Mouse (Mus musculus) neural tube, embryonic 13.5 days (tissue): Measurements from ENCODE around the gene Lmnb2. TPM values are rescaled to one million over a fixed set of nuclear protein-coding genes. Genes with fewer than 3 reads are reported as not detected.

Source experiments
- ATAC-seq: fragments of 200-750 bp; cut with Nextera tagmentation; 2 replicates; pipeline ENCODE4 v1.8.0; 2017; ENCODE audit warnings: low read depth, mild to moderate bottlenecking, moderate TSS enrichment, moderate library complexity
- H3K27ac ChIP-seq: fragments of 300-500 bp; sonication (generic); replicated peaks from 2 replicates; pipeline ENCODE4 v1.5.1; 2015; ENCODE audit warnings: moderate library complexity, mild to moderate bottlenecking, inconsistent platforms
- H3K27me3 ChIP-seq: fragments of 300-500 bp; sonication (generic); 2 replicates; pipeline ENCODE4 v1.6.1; 2015; ENCODE audit warnings: mild to moderate bottlenecking, inconsistent platforms
- H3K36me3 ChIP-seq: fragments of 300-500 bp; sonication (generic); 2 replicates; pipeline ENCODE4 v1.6.1; 2015; ENCODE audit warnings: mild to moderate bottlenecking, inconsistent platforms
- H3K4me1 ChIP-seq: fragments of 300-500 bp; sonication (generic); replicated peaks from 2 replicates; pipeline ENCODE4 v1.6.1; 2015; ENCODE audit warnings: inconsistent platforms
- H3K4me2 ChIP-seq: fragments of 300-500 bp; sonication (generic); 2 replicates; pipeline ENCODE4 v1.6.1; 2015; ENCODE audit warnings: inconsistent platforms, mild to moderate bottlenecking, moderate library complexity
- H3K4me3 ChIP-seq: fragments of 300-500 bp; sonication (generic); 2 replicates; pipeline ENCODE4 v1.5.1; 2015; ENCODE audit warnings: mild to moderate bottlenecking, inconsistent platforms
- H3K9ac ChIP-seq: fragments of 300-500 bp; sonication (generic); 2 replicates; pipeline ENCODE4 v1.6.1; 2015; ENCODE audit warnings: moderate library complexity, mild to moderate bottlenecking, inconsistent platforms
- H3K9me3 ChIP-seq: fragments of 300-500 bp; sonication (generic); 2 replicates; pipeline ENCODE4 v1.6.1; 2016; ENCODE audit warnings: inconsistent platforms
- WGBS: fragments of 180-500 bp; shearing (Covaris S2); methylation state at CpG from one replicate; pipeline ENCODE4 v1.1.7; 2015; 5-methylcytosine and 5-hydroxymethylcytosine counted together
- polyA plus RNA-seq: library from polyadenylated mRNA; unstranded; fragments of >200 nt; fragmentation: Nextera tagmentation; extraction: Ambion mirVana; gene quantifications from 2 replicates; pipeline ENCODE4 v1.2.1, GENCODE M21; 2015

Gene Lmnb2
- polyA plus RNA-seq, 1 experiment from 2014 or later, result 38.3 TPM

- no peaks in the 10 kb centered on the region for H3K9me3 ChIP-seq
- H3K4me1 ChIP-seq, result peaks cover under 1% of the 10 kb centered on the region; the same call in 1 of the 2 replicates
- peak; percentile 41; the same call in 1 of the 2 replicates for ATAC-seq
- H3K4me3 ChIP-seq, result no peak overlapping the region
- H3K27me3 ChIP-seq, result no peaks in the 10 kb centered on the region
- no peak overlapping the region for H3K9ac ChIP-seq
- H3K36me3 ChIP-seq, result no peaks in the 10 kb centered on the region
- H3K27ac ChIP-seq, result 0 out of 2 replicates have a peak overlapping the region, but pooled peaks have one; percentile 28
- no peak overlapping the region for H3K4me2 ChIP-seq
- WGBS, result 22% methylated on average over 9 of the region's 9 CpGs
Measured at GRCm38 (mm10) chr10:80955536-80955935, 37.5 kb upstream of the Lmnb2 start.

- Histone ChIP-seq H3K36me3 (no peaks in the 10 kb centered on the region), H3K4me3 (no peak overlapping the region), H3K4me1 (no peaks in the 10 kb centered on the region; the same call in 1 of the 2 replicates), H3K9ac (no peak overlapping the region), H3K27me3 (no peaks in the 10 kb centered on the region), H3K4me2 (no peak overlapping the region), H3K9me3 (no peaks in the 10 kb centered on the region), H3K27ac (no peak overlapping the region)
- peak; percentile 10; the same call in 1 of the 2 replicates for ATAC-seq
- WGBS, result 76% methylated on average over 6 of the region's 6 CpGs
Measured at GRCm38 (mm10) chr10:80954843-80955242, 36.8 kb upstream of the Lmnb2 start.

GRCm38 (mm10) chr10:80954415-80954814 lies 36.4 kb upstream of the Lmnb2 start:
- WGBS, result 76% methylated on average over 13 of the region's 13 CpGs
- no peak overlapping the region for H3K4me2 ChIP-seq
- no peak overlapping the region for H3K27ac ChIP-seq
- no peak overlapping the region for H3K4me3 ChIP-seq
- no peaks in the 10 kb centered on the region for H3K9me3 ChIP-seq
- no peak overlapping the region for H3K9ac ChIP-seq
- H3K4me1 ChIP-seq, result no peaks in the 10 kb centered on the region; the same call in 1 of the 2 replicates
- no peak for ATAC-seq
- no peaks in the 10 kb centered on the region for H3K36me3 ChIP-seq
- H3K27me3 ChIP-seq, result no peaks in the 10 kb centered on the region

DNA sequence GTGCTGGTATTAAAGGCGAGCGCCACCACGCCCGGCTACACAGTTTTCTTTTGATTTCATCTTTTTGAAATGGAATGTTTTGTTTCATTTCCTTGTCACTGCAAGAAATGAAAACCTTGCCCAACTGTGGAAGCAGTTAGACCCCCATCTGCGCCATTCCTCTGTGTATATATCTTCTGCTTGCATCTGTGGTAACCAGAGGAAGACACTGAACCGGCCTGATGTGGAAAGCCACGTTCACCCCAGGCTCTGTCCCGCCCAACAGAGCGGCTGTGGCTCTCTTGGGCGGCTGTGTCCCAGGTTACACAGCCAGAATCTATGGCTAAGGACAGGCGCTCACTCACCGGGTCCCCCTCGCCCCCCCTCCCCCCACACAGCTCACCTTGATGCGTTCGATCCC lies 34.4 kb upstream of the Lmnb2 start:
- Histone ChIP-seq H3K9me3 (no peaks in the 10 kb centered on the region), H3K9ac (no peak overlapping the region), H3K4me2 (no peak overlapping the region), H3K36me3 (no peaks in the 10 kb centered on the region), H3K4me3 (no peak overlapping the region), H3K27me3 (no peaks in the 10 kb centered on the region), H3K4me1 (peaks cover 6% of the 10 kb centered on the region; the same call in 1 of the 2 replicates), H3K27ac (no peak overlapping the region)
- no peak for ATAC-seq
- WGBS, result 72% methylated on average over 15 of the region's 15 CpGs

GRCm38 (mm10) chr10:80951761-80952390 lies 33.8 kb upstream of the Lmnb2 start:
- Histone ChIP-seq H3K4me3 (no peak overlapping the region), H3K9me3 (no peaks in the 10 kb centered on the region), H3K27ac (no peak overlapping the region), H3K4me2 (no peak overlapping the region), H3K27me3 (no peaks in the 10 kb centered on the region), H3K4me1 (peaks cover 8% of the 10 kb centered on the region; the same call in 1 of the 2 replicates), H3K9ac (no peak overlapping the region), H3K36me3 (no peaks in the 10 kb centered on the region)
- ATAC-seq, result no peak
- 75% methylated on average over 10 of the region's 10 CpGs for WGBS

DNA sequence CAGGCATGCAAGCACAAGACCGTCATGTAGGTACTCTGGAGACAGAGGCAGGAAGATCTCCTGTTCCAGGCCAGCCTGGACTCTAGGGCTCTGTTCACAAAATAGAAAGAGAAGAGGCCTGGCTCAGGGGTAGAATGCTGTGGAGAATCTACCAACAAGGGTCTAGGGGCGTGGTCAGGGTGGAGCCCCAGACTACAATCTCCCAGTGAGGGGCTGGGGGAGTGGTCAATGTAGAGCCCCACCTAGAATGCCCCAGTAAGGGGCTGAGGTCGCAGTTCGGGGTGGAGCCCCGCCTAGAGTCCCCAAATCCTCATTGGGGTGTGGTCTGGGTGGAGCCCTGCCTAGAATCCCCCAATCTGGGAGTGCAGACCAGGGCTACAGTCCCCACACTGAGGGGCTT lies 32.3 kb upstream of the Lmnb2 start:
- Histone ChIP-seq H3K9me3 (no peaks in the 10 kb centered on the region), H3K4me3 (no peak overlapping the region), H3K27ac (no peak overlapping the region), H3K27me3 (no peaks in the 10 kb centered on the region), H3K9ac (no peak overlapping the region), H3K4me2 (no peak overlapping the region), H3K4me1 (peaks cover 8% of the 10 kb centered on the region; the same call in 1 of the 2 replicates), H3K36me3 (no peaks in the 10 kb centered on the region)
- no peak for ATAC-seq
- WGBS, result 34% methylated on average over 5 of the region's 5 CpGs

DNA sequence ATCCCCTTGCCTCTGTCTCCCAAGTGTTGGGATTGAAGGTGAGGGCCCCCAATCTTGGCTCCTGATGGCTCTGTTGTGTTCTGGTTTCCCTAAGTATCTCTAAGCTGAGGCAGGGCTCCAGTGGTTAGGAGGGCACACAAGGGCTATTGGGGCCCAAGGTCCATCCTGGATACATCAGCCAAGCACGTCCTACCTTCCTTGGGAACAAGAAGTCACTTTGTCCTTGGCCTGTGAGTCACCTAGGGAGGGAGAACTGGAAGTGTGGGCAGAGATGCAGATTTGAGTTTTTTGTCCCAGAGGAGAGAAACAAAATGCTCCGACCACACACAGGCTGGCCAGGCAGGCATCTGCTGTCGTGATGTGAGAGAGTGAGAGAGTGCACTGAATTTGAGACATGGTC lies 31.0 kb upstream of the Lmnb2 start:
- Histone ChIP-seq H3K4me2 (no peak overlapping the region), H3K4me3 (no peak overlapping the region), H3K27ac (no peak overlapping the region), H3K9me3 (no peaks in the 10 kb centered on the region), H3K9ac (no peak overlapping the region), H3K27me3 (no peaks in the 10 kb centered on the region), H3K36me3 (no peaks in the 10 kb centered on the region), H3K4me1 (peaks cover 8% of the 10 kb centered on the region; the same call in 1 of the 2 replicates)
- 80% methylated on average over 3 of the region's 3 CpGs for WGBS
- ATAC-seq, result no peak

DNA sequence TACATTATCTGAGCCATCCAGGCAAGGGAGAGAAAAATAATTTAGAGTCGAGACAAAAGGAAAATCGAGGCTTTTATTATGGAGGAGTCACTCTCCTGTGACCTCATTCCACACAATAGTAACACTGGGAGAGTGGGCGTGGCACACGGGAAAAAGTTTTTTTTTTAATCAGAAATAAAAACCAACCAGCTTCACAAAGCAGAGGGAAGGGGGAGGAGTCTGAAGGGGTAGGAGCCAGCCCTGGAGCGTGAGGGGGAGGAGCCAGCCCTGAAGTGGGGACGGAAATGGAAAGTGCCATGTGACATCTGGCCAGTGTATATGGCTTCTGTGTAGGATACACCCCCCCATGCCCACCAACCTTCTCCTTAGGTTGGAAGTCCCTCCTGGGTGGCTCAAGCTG lies 30.5 kb upstream of the Lmnb2 start:
- H3K36me3 ChIP-seq, result no peaks in the 10 kb centered on the region
- H3K27me3 ChIP-seq, result no peaks in the 10 kb centered on the region

GRCm38 (mm10) chr10:80947802-80948201 lies 29.8 kb upstream of the Lmnb2 start:
- H3K27me3 ChIP-seq, result no peaks in the 10 kb centered on the region
- 51% methylated on average over 2 of the region's 2 CpGs for WGBS
- H3K36me3 ChIP-seq, result no peaks in the 10 kb centered on the region
- no peak overlapping the region for H3K27ac ChIP-seq
- no peak overlapping the region for H3K4me2 ChIP-seq
- H3K9me3 ChIP-seq, result no peaks in the 10 kb centered on the region
- no peak overlapping the region for H3K9ac ChIP-seq
- peaks cover 8% of the 10 kb centered on the region; the same call in 1 of the 2 replicates for H3K4me1 ChIP-seq
- no peak overlapping the region for H3K4me3 ChIP-seq
- ATAC-seq, result no peak

More for the DNA sequence above, 30.5 kb upstream of the Lmnb2 start:
- no peaks in the 10 kb centered on the region for H3K9me3 ChIP-seq
- H3K27ac ChIP-seq, result no peak overlapping the region
- H3K4me2 ChIP-seq, result no peak overlapping the region
- H3K9ac ChIP-seq, result no peak overlapping the region
- WGBS, result 31% methylated on average over 6 of the region's 6 CpGs
- ATAC-seq, result no peak
- H3K4me1 ChIP-seq, result peaks cover 8% of the 10 kb centered on the region; the same call in 1 of the 2 replicates
- H3K4me3 ChIP-seq, result no peak overlapping the region

- Histone ChIP-seq H3K27ac (no peak overlapping the region), H3K9me3 (no peaks in the 10 kb centered on the region), H3K36me3 (no peaks in the 10 kb centered on the region), H3K9ac (no peak overlapping the region), H3K4me3 (no peak overlapping the region), H3K4me2 (no peak overlapping the region), H3K27me3 (no peaks in the 10 kb centered on the region), H3K4me1 (peaks cover 8% of the 10 kb centered on the region; the same call in 1 of the 2 replicates)
- ATAC-seq, result no peak
- 67% methylated on average over 14 of the region's 14 CpGs for WGBS
Measured at GRCm38 (mm10) chr10:80946684-80947437, 28.8 kb upstream of the Lmnb2 start.

DNA sequence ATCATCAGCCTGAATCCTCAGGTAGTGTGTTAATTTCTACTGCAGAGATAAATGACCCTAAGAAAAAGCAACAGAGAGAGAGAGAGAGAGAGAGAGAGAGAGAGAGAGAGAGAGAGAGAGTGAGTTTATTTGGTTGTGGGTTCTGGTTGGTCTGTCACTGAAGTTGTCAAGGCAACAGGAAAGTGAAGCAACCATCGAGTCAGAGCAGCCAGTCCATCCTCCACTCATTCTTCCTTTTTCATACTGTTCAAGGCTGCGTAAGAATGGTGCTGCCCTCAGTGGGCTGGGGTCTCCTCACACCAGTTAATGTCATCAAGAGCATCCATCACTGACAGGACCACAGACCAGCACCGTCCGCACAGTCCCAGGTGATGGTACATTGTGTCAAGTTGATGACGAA lies 26.2 kb upstream of the Lmnb2 start:
- H3K4me2 ChIP-seq, result no peak overlapping the region
- no peak for ATAC-seq
- 81% methylated on average over 5 of the region's 5 CpGs for WGBS
- H3K27me3 ChIP-seq, result peaks cover 10% of the 10 kb centered on the region
- peaks cover 27% of the 10 kb centered on the region for H3K4me1 ChIP-seq
- no peaks in the 10 kb centered on the region for H3K36me3 ChIP-seq
- H3K27ac ChIP-seq, result no peak overlapping the region
- H3K9me3 ChIP-seq, result no peaks in the 10 kb centered on the region
- no peak overlapping the region for H3K9ac ChIP-seq
- no peak overlapping the region for H3K4me3 ChIP-seq

DNA sequence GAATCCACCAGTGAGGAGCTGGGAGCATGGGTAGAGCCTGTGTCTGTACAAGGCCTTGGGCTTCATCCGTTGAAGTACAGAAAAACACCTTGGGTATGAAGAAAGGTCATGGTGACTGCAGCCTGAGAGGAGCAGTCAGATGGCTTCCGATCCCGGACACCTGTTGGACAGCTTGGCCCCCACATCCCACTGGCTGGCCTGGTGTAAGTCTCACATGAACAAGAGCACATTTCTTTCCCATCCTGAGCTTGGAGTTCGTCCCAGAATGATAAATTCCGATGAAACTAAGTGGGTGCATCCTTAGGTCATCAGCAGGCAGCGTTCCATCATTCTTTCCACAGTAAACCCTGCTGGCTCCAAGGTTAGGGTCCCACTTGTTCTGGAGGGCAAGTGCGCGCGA lies 25.7 kb upstream of the Lmnb2 start:
- Histone ChIP-seq H3K9ac (no peak overlapping the region), H3K4me1 (peaks cover 33% of the 10 kb centered on the region), H3K36me3 (no peaks in the 10 kb centered on the region), H3K4me3 (no peak overlapping the region), H3K27me3 (peaks cover 10% of the 10 kb centered on the region), H3K4me2 (no peak overlapping the region), H3K27ac (no peak overlapping the region), H3K9me3 (no peaks in the 10 kb centered on the region)
- WGBS, result 80% methylated on average over 9 of the region's 9 CpGs
- ATAC-seq, result no peak
